Mouse (Mus musculus) ES-E14 (cell line): Measurements from ENCODE around the gene Gm17026. TPM values are rescaled to one million over a fixed set of nuclear protein-coding genes. Genes with fewer than 3 reads are reported as not detected.
"Not testable (repeated sequence)": the region's sequence is repeated elsewhere in the genome, so short reads cannot be mapped to it uniquely, and the experiment has no call there.

Experiments
- DNase-seq: peaks from one replicate; pipeline ENCODE4 v3.0.0-alpha.2; 2013; ENCODE audit warnings: low read depth, low spot score
- H3K27ac ChIP-seq: 2 replicates; pipeline ENCODE4 v1.5.1; 2012; ENCODE audit warnings: low read depth, mild to moderate bottlenecking, low read length, moderate library complexity, mixed read lengths; ENCODE audit not compliant: poor library complexity, insufficient read depth, severe bottlenecking
- H3K36me3 ChIP-seq: 2 replicates; pipeline ENCODE4 v1.6.1; 2012; ENCODE audit warnings: mild to moderate bottlenecking, low read length, moderate library complexity, mixed read lengths; ENCODE audit not compliant: control insufficient read depth, poor library complexity, insufficient read depth, severe bottlenecking
- H3K4me1 ChIP-seq, 2 experiments: fragments of 150-350 bp in 1 of 2; sonication (generic) in 1 of 2; 2 replicates each; pipeline ENCODE4 v1.6.1; 2012; ENCODE audit warnings: low read length in 2 of 2, mild to moderate bottlenecking in 1 of 2, mixed read lengths in 1 of 2; ENCODE audit not compliant: control insufficient read depth in 2 of 2, insufficient read depth in 2 of 2, poor library complexity in 1 of 2
- H3K4me3 ChIP-seq, 2 experiments: fragments of 150-350 bp in 1 of 2; sonication (generic) in 1 of 2; 2 replicates each; pipeline ENCODE4 v1.5.1; 2012; ENCODE audit warnings: low read length in 2 of 2, low read depth in 1 of 2, mild to moderate bottlenecking in 1 of 2, mixed read lengths in 1 of 2; ENCODE audit not compliant: insufficient read depth in 1 of 2, poor library complexity in 1 of 2, severe bottlenecking in 1 of 2
- H3K9ac ChIP-seq: 2 replicates; pipeline ENCODE4 v1.6.1; 2012; ENCODE audit warnings: low read depth, mild to moderate bottlenecking, low read length, mixed read lengths; ENCODE audit not compliant: poor library complexity, insufficient read depth, severe bottlenecking
- H3K9me3 ChIP-seq: fragments of 150-350 bp; sonication (generic); 2 replicates; pipeline ENCODE4 v1.6.1; 2012; ENCODE audit warnings: low read depth, mild to moderate bottlenecking, low read length; ENCODE audit not compliant: control insufficient read depth, insufficient read depth
- in situ Hi-C, 2 experiments: fragments of 600-800 bp; cut with MboI; formaldehyde crosslinking; loops; one replicate each; pipeline ENCODE4 v1.15.1; 2025; ENCODE audit warnings: low sequenced_read_pairs in 2 of 2, inconsistent platforms in 1 of 2; ENCODE audit not compliant: unreplicated experiment in 2 of 2
- total RNA-seq: library from RNA; depleted of rRNA; stranded (reverse); fragments of 300-350 nt; gene quantifications from 2 replicates; pipeline ENCODE4 v1.2.3, GENCODE M21; 2012; rRNA removed

Gm17026 gene
- total RNA-seq = not detected in 2 replicates

DNA sequence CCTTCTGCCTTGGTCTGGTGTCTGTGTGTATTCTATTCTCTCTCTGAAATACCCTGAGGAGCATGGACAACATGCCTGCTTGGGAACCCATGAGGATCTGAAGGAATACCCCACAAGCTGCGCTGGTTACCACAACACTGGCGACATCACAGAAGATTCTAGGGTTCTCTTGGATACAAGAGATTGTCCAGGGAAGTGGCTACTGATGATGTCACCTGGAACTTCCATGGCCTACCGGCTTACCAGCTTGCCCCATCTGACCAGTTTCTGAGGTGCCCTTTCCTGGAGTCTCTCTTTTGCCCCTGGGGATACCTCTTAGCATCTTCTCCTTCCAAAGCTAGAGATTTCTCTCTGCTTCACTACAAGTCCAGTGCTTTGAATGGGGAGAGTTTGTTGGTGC lies at the start of gene Gm17026:
Gene Gm17026 (minus strand): TSS at position 101 of the 400 bp plus-strand sequence.
- H3K36me3 ChIP-seq, H3K27ac ChIP-seq, in situ Hi-C loops, H3K4me3 ChIP-seq, DNase-seq, H3K4me1 ChIP-seq, H3K9ac ChIP-seq, H3K9me3 ChIP-seq: not testable (repeated sequence)

DNA sequence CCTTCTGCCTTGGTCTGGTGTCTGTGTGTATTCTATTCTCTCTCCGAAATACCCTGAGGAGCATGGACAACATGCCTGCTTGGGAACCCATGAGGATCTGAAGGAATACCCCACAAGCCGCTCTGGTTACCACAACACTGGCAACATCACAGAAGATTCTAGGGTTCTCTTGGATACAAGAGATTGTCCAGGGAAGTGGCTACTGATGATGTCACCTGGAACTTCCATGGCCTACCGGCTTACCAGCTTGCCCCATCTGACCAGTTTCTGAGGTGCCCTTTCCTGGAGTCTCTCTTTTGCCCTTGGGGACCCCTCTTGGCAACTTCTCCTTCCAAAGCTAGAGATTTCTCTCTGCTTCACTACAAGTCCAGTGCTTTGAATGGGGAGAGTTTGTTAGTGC lies 37.4 kb upstream of the Gm17026 start, which contains the start of gene Gm9611:
Gene Gm9611 (minus strand): TSS at position 101 of the 400 bp plus-strand sequence.
- H3K36me3 ChIP-seq, H3K4me1 ChIP-seq, in situ Hi-C loops, H3K27ac ChIP-seq, H3K9ac ChIP-seq, H3K4me3 ChIP-seq, DNase-seq, H3K9me3 ChIP-seq: not testable (repeated sequence)

DNA sequence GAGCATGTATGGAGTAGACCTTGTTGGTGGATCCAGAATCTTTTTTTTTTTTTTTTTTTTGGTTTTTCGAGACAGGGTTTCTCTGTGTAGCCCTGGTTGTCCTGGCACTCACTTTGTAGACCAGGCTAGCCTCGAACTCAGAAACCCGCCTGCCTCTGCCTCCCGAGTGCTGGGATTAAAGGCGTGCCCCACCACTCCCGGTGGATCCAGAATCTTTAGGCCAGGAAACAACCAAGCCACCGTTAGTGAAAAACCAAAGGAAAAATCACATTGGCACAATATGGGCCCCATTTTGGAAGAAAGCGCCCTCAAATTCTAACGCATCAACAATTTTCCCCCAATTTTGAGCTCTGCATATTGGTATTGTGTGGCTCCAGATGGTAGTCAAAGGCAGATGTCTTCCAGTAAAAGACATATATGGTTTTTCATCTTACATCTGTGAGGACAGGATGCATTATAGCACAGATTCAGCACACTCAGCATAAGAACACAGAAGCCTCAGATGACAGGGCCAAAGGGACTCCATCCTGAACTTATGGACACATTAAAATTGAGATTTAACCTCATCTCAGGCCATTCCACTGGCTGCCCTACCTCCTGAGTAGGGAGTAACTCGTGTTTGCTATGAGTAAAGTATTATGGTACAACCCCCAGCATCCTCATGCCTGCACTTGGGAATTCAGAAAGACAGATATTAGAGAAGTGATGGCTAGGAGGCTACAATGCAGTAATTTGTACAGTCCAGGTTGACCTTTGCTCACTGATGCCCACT lies 42.9 kb downstream of the Gm17026 start:
- H3K27ac ChIP-seq, H3K4me3 ChIP-seq, H3K9me3 ChIP-seq, DNase-seq, H3K4me1 ChIP-seq, H3K36me3 ChIP-seq, in situ Hi-C loops, H3K9ac ChIP-seq: not testable (repeated sequence)

Other genes starting within 250 kb of the Gm17026 start
- not detected in 2 replicates for gene Gm7951, start 142.7 kb downstream of the Gm17026 start, total RNA-seq
- not detected in 2 replicates for gene Gm17027, start 97.4 kb downstream of the Gm17026 start, total RNA-seq
- gene Gm3573, start 69.3 kb downstream of the Gm17026 start, total RNA-seq = not detected in 2 replicates
- not detected in 2 replicates for gene Gm9611, start 37.3 kb upstream of the Gm17026 start, total RNA-seq
- gene Gm7995, start 50.2 kb upstream of the Gm17026 start, total RNA-seq = 0.18 and 0.21 TPM in 2 replicates
- gene Gm8005, start 179.6 kb upstream of the Gm17026 start, total RNA-seq = not detected in 2 replicates
- not detected in 2 replicates for gene Gm8011, start 203.8 kb upstream of the Gm17026 start, total RNA-seq
- gene Gm8020, start 242.3 kb upstream of the Gm17026 start, total RNA-seq = not detected in 2 replicates